In the genomic region with DNA sequence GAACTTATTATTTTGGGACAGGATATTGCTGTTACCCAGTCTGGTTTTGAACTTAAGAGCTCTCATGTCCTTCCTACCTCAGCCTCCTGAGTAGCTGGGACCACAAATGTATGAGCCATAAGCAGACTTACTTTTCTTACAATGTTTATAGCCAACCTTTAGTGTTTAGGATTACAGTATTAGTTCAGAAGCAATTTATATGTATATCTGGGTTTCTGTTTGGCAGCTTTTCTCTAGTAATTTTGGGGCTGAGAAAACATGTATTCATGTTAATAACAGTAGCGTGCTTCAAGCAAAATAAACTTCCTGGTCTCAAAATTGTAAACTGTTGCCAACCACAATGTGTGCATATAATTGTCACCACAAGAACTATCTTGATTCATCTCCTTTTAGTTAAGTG, we compare ENCODE assay signal across 9 mouse cellular contexts. TPM values are rescaled to one million over a fixed set of nuclear protein-coding genes. Genes with fewer than 3 reads are reported as not detected.
DNase-seq lines count a peak whose midpoint lies in the region; ATAC-seq lines count a peak whose summit lies in the region.
"Had no signal": no experiment of that assay in that cellular context is flagged by ENCODE, and none has a peak within 500 bp of the region (broad histone marks: within the 10 kb centered on the region; RNA-seq: fewer than 3 reads in every experiment).

No protein-coding gene starts in this region.

- no peak for ATAC-seq in lung, embryonic 15.5 days (ENCODE audit: borderline replicate concordance, extremely low read depth, low FRiP score, low TSS enrichment)
- no peak for ATAC-seq in intestine, embryonic 15.5 days
- no peak for ATAC-seq in neural tube, embryonic 13.5 days (ENCODE audit: low read depth)
- ATAC-seq in erythroid progenitor cell, adult 5-6 weeks (replicated peaks; ENCODE audit: low FRiP score, poor library complexity, severe bottlenecking), result no peak

- H3K9me3 ChIP-seq in lung, embryonic 15.5 days, result no peaks in the 10 kb centered on the region
- H3K9me3 ChIP-seq in intestine, embryonic 15.5 days, result no peaks in the 10 kb centered on the region
- no peaks in the 10 kb centered on the region for H3K9me3 ChIP-seq in neural tube, embryonic 13.5 days

- H3K9ac ChIP-seq in lung, embryonic 15.5 days, result peak overlapping the region; percentile 53
- H3K9ac ChIP-seq in intestine, embryonic 15.5 days, result peak overlapping the region; percentile 54
- no peak overlapping the region for H3K9ac ChIP-seq in neural tube, embryonic 13.5 days

- 3% methylated on average over 1 of the region's 1 CpGs for WGBS in lung, embryonic 15.5 days
- WGBS in intestine, embryonic 15.5 days, result 5% methylated on average over 1 of the region's 1 CpGs
- 27% methylated on average over 1 of the region's 1 CpGs for WGBS in neural tube, embryonic 13.5 days

- H3K36me3 ChIP-seq in lung, embryonic 15.5 days, result peaks cover 28% of the 10 kb centered on the region
- H3K36me3 ChIP-seq in intestine, embryonic 15.5 days, result peaks cover 4% of the 10 kb centered on the region; the same call in 1 of the 2 replicates
- H3K36me3 ChIP-seq in neural tube, embryonic 13.5 days, result no peaks in the 10 kb centered on the region

- H3K4me1 ChIP-seq in lung, embryonic 15.5 days, result peaks cover 8% of the 10 kb centered on the region
- 0 out of 2 replicates have a peak, but pooled peaks cover 5% of the 10 kb centered on the region for H3K4me1 ChIP-seq in intestine, embryonic 15.5 days (replicated peaks)
- peaks cover 13% of the 10 kb centered on the region for H3K4me1 ChIP-seq in neural tube, embryonic 13.5 days (replicated peaks)

- H3K27me3 ChIP-seq in lung, embryonic 15.5 days, result no peaks in the 10 kb centered on the region
- H3K27me3 ChIP-seq in intestine, embryonic 15.5 days (replicated peaks), result no peaks in the 10 kb centered on the region
- no peaks in the 10 kb centered on the region for H3K27me3 ChIP-seq in neural tube, embryonic 13.5 days

- H3K4me3 ChIP-seq in lung, embryonic 15.5 days, result peak overlapping the region; percentile 55
- H3K4me3 ChIP-seq in intestine, embryonic 15.5 days (replicated peaks), result peak overlapping the region; percentile 66
- peak overlapping the region; percentile 44 for H3K4me3 ChIP-seq in neural tube, embryonic 13.5 days

- DNase-seq in lung, postnatal 25 days (ENCODE audit: low spot score), result no peak
- peak; percentile 9 for DNase-seq in embryo, embryonic 9.5 days (ENCODE audit: extremely low spot score)
- DNase-seq in ovary, postnatal 36 days (ENCODE audit: low spot score), result no peak
- DNase-seq in adrenal gland, postnatal 25 days, result no peak
- DNase-seq: gastrocnemius, postnatal 14 days had no signal

- H3K4me2 ChIP-seq in lung, embryonic 15.5 days, result peak overlapping the region; percentile 51
- H3K4me2 ChIP-seq in intestine, embryonic 15.5 days (replicated peaks), result peak overlapping the region; percentile 78
- H3K4me2 ChIP-seq in neural tube, embryonic 13.5 days, result peak overlapping the region; percentile 60

- H3K27ac ChIP-seq in lung, embryonic 15.5 days, result 0 out of 2 replicates have a peak overlapping the region, but pooled peaks have one; percentile 65
- no peak overlapping the region for H3K27ac ChIP-seq in intestine, embryonic 15.5 days
- no peak overlapping the region for H3K27ac ChIP-seq in neural tube, embryonic 13.5 days (replicated peaks)

RNA-seq across cellular contexts. Expression of gene Sgo1, which starts 0.8 kb away (rescaled TPM):
- polyA plus RNA-seq in lung, embryonic 15.5 days (2015; fragmentation: Nextera tagmentation; extraction: Ambion mirVana), result 37.6 and 38.2 TPM in 2 replicates
- polyA plus RNA-seq in intestine, embryonic 15.5 days (2015; fragmentation: Nextera tagmentation; extraction: Ambion mirVana), result 27.8 and 36.0 TPM in 2 replicates
- 8.2 and 9.1 TPM in 2 replicates for polyA plus RNA-seq in neural tube, embryonic 13.5 days (2015; fragmentation: Nextera tagmentation; extraction: Ambion mirVana)
- 2.3 and 2.8 TPM in 2 replicates for total RNA-seq in adrenal gland, postnatal 25 days (2021)
- 141 and 166 TPM in 2 replicates for total RNA-seq in erythroid progenitor cell, adult 5-6 weeks (2015; ENCODE audit: low replicate concordance)
- total RNA-seq in erythroid progenitor cell, adult 5-6 weeks (2017; ENCODE audit: low replicate concordance), result 186 and 236 TPM in 2 replicates
